Mouse (Mus musculus) heart, postnatal 36 days (tissue): Measurements from ENCODE around the gene Arvcf. TPM values are rescaled to one million over a fixed set of nuclear protein-coding genes. Genes with fewer than 3 reads are reported as not detected.
A peak's percentile ranks its signal among the peaks of the same experiment; 100 is the strongest.

Source experiments
- DNase-seq, 2 experiments: peaks; one replicate each; pipeline ENCODE4 v3.0.0; 2021 to 2022
- intact Hi-C: fragments of 180-260 bp; cut with DNase I; formaldehyde crosslinking; loops from one replicate; pipeline ENCODE4 v1.15.1; 2025
- total RNA-seq, 2 experiments: library from RNA; stranded (reverse); gene quantifications; 2 replicates each; pipeline ENCODE4 v1.2.3; 2021

Arvcf gene
- total RNA-seq, result 10 to 100 TPM; 21.1 to 25.6 TPM

DNA sequence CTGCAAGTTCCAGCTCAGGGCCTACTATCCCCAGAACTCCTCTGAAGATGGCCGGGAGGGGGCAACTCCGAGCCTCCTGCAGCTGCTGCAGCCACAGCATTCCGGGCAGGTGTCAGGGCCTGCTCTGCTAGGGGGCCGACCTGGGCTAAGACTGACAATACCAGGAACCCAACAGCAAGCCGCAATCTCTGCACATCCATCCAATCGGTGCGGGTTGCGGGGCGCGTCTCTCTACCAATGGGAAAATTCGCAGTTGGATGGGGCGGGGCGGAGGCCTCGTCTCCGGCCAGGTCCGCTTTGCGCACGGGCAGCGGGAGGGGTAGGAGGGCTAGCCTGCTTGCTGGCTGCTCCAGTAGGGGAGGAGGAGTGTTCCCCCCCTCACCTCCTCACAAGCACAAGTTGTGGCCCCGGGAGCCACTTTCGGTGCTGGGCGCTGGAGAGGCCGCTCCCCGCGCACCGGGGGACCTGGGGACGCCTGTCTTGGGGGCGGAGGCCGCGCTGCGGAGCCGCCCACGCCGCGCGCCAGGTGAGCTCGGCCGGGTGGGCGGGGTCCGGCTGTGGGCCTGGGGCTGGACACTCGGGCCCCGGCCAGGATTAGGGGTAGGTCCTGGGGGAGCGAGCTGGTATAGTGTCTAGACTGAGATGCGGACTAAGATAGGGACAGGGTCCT lies at the start of gene Arvcf, which contains the start of gene Tango2:
TSS of gene Arvcf (plus strand) at position 252 of the 670 bp plus-strand sequence.
TSS of gene Tango2 (minus strand) at position 173 of the 670 bp plus-strand sequence.
- peak; percentile 81 to 85 for DNase-seq
- intact Hi-C loops, result loop anchor here (5.0 to 10.0 kb wide), 4 partner anchors 44 to 527 kb away; partner anchors contain the start of genes Comt, Hira, Mrpl40 and Slc25a1

DNA sequence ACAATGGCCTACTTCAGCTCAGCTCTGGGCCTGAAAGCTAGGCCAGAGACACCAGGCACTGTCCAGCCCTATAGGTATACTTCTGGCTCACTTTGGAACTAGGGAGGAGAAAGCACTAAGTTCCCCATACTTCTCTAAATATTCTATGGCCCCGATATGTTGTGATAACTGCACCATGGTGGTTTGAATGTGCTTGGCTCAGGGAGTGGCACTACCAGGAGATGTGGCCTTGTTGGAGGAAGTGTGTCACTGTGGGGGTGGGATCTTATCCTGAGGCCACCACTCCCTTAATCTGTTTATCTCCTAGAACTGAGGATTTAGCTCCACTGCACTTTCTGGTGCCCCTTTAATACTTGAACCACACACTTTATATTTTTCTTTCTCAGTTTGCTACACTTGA lies 39.8 kb upstream of the Arvcf start:
- intact Hi-C loops, result no loop called here
- DNase-seq, result no peak

DNA sequence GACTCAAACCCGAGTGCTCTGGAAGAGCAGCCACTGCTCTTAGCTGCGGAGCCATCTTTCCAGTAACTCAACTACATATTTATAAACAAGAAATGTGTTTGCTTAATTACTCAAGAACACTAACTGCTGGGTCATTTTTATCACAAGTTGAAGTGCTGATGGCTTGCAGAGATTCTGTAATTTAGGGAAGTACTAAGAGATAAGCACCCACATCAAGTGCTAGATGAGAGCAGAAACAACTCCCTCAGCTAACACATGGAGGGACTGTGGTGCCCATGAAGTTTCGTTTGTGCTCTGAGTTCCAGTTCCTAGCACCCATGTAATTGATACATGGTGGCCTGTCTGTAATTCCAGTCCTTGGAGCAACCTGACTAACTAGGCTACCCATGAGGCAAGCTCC lies 29.0 kb upstream of the Arvcf start:
- intact Hi-C loops, result no loop called here
- no peak for DNase-seq

DNA sequence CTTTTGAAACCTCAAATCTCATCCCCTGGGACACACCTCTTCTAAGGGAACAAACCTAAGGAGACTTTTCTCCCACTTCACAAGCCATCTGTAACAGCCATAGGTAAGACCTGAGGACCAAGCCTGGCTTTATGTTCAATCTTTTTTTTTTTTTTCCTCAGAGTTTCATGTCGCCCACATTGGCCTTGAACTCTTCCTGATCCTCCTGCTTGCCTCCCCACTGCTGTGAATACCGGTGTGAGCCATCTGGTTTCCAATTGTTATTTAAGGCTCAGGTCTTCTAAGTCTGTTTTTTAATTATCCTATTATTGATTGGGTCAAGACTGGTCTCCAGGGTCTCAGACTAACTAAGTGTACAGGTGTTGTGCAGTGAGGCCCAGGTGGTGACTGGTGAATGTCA lies 26.5 kb upstream of the Arvcf start:
- intact Hi-C loops, result no loop called here
- DNase-seq, result no peak

DNA sequence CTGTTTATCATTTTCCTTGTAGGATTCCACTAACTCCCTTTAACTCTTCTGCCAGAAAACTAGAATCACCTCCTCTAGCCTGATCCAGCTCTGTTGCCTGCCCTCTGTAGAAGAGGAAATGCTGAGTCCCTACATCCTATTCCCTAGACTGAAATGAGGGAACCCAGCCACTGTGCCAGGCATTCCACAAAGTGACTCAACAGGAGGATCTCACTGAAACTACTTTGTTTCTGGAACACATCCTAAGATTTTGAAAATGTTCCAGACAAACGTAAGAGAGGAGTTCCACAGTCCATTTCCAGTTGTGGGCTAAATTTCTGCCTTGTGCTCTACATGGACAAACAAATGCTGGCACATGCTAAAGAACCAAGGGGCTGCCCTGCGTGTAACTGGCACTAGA lies 24.5 kb upstream of the Arvcf start:
- intact Hi-C loops, result no loop called here
- no peak for DNase-seq

DNA sequence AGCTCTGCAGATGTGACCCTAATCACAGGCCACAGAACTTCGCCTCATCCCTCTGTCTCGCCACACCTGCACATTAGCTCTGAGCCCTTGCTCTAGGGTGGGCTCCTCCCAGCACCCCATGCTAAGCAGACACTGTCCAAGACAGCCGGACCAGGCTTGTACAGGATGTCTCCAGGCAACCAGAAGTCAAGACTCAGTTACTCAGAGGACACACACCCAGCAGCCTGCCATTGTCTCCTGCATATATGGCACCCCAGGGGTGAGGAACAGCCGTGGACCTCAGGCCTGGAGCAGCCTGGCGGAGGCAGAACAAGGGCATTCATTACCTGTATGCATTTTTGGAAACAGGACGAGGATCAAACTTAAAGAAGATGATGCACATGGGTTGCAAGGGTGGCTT lies 24.0 kb upstream of the Arvcf start:
- intact Hi-C loops, result no loop called here

DNA sequence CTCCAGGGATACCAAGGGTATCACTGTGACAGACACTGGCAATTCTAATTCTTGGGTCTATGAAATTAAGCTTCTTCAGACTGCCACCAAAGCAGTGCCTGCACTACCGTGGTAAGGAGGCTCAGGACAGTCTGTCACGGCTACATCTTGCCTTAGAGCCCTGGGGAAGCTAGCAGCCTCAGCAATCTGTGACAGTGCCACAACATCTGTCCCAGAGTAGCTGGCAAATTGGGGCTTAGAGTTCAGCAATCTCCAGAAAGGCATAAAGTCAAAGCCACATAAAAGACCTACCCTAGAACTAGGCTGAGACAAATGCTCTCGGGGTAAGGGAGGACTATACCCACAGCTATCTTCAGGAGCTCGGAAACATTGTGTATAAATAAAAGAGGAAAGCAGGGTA lies 22.2 kb upstream of the Arvcf start:
- DNase-seq, result no peak
- intact Hi-C loops, result no loop called here

More for the DNA sequence above, 24.0 kb upstream of the Arvcf start:
- no peak for DNase-seq

DNA sequence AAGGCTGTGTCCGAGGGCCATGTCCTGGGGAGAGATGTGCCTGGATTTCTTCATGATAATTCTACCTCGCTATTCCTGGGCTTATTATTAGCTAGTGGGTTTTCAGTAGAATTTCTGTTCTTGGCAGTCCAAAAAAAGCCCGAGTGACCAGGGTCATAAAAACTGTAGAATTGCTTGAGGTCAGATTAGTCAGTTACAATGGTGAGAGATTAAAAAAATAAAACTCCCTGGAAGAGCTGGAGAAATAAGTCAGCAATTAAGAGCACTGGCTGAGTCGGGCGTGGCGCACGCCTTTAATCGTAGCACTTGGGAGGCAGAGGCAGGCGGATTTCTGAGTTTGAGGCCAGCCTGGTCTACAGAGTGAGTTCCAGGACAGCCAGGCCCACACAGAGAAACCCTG lies 20.0 kb upstream of the Arvcf start:
- no peak for DNase-seq
- intact Hi-C loops, result no loop called here

DNA sequence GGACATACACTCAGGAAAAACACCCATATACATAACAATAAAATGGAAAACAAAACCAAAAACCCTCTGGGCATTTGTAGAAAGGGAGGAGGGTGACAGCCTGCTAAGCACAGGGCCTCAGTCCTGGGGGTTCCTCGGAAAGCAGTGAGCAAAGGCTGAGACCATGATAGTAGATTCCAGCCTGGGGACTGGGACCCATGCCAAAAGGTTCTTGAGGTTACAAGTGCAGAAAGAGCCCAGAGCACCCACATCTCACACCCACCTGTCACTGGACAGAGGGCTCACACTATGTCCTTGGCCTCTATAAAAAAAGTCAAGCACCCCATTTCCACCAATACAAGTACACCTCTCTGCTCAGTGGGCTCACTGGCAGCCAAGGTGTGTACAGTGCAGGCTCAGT lies 19.5 kb upstream of the Arvcf start:
- intact Hi-C loops, result no loop called here
- DNase-seq, result no peak

DNA sequence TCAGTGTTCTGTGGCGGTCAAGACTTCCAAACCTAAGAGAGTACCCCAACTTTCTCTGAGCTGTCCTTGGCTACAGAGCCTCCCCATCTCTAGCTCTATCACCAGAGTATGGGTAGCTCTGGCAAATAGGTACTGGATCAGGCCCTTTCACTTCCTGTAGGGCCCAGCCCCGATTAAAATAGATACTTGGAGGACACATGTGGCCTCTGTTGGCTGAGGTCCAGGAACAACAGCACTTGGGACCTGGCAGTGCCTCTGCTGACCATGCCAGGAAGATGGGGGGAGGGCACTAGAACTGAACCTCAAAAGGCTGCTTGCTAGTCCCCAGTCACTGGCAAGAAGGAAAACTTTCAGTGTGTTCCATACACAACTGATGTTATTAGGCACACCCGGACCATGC lies 14.0 kb upstream of the Arvcf start:
- DNase-seq, result peak; percentile 45 to 50
- intact Hi-C loops, result no loop called here

DNA sequence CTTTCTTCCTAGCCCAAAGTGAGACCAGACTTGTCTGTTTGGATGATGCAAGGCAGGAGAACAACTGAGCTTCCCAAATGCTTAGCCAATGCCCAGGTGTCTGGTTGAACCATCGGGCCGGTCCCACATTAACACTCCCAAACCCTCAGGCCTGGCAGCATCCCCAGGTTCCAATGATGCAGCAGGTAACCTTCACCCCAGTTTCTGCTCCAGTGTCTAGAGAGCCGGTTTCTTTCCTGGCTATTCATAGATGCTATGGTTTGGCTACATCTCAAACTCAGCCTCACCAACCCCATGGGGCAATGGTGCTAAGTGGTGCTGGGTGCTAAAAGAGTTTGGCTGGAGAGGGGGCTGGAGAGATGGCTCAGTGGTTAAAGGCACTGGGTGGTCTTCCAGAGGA lies 12.0 kb upstream of the Arvcf start:
- intact Hi-C loops, result no loop called here
- DNase-seq, result peak in 1 of 2 experiments; percentile 31

DNA sequence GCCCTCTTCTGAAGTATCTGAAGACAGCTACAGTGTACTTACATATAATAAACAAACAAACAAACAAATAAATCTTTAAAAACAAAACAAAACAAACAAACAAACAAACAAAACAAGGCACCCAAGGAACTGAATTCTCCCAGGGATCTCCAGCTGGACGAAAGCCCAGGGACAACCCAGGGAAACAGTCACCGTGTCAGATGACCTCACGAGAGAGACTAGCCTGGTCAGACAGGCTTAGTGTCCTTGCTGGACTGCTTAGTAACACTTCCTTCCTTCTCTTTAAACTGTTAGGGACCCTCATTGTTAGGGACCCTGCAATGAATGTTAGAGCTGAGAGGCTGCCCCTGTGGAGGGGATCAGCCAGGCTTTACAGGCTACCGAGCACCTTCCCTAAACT lies 10.7 kb upstream of the Arvcf start:
- intact Hi-C loops, result no loop called here
- no peak for DNase-seq

DNA sequence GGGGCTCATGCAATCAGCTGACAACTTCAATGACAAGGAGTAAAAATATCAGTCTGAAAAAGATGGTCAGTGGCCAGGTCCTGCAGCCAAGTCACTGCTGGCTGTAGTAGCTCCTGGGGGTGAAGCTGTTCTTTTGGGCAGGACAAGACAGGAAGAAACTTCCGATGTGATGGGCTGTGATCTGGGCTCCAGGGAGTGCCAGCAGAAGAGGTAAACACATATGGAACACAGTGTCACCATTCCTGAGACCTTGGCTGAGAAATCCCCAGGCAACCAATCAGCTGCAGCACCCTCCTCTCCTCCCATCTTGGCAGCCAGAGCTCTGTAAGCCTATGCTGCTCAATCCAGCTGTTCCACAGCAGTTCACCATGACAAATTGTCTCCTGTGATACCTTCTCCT lies 8.1 kb upstream of the Arvcf start:
- peak; percentile 33 to 61 for DNase-seq
- intact Hi-C loops, result loop anchor here (10.0 kb wide), 2 partner anchors 415 to 535 kb away; partner anchors contain the start of genes Hira, Mrpl40 and Slc25a1

DNA sequence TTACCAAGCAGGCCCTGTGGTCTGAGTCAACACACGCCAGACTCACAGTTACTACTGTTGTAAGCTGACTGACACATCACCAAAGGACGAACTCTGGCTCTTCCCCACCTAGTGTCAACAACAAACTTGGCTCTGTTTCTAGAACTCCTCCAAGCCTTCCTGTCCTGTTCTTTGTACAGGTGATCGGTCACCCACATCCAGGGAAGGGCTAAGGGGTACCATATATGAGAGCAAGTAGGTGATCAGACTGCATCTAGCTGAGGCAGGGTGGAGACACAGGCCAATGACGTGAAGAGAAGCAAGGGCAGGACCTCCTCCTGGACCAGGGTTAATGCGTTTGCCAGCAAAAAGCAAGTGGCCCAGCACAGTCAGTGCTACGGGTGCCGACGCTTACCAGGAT lies 6.4 kb upstream of the Arvcf start:
- intact Hi-C loops, result loop anchor here (10.0 kb wide), 2 partner anchors 417 to 533 kb away; partner anchors contain the start of genes Hira, Mrpl40 and Slc25a1
- DNase-seq, result no peak

DNA sequence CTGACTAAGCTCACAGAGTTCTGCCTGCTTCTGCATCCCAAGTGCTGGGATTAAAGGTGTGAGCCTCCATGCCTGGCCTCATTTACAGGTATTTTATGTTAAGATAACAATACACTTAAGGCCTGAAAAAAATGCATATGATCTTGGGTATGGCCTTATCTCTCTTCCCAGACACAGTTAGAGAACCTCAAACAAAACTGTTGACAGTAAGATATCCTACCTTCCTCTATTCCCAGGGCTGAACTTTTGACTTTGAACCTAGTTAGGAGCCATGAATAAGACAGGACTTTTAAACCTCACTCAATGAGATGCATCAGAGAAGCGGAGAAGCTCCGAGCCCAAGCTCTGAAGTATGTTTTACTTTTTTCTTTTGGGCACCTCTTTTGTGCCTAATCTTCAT lies 5.9 kb upstream of the Arvcf start:
- no peak for DNase-seq
- intact Hi-C loops, result loop anchor here (10.0 kb wide), 2 partner anchors 417 to 533 kb away; partner anchors contain the start of genes Hira, Mrpl40 and Slc25a1

DNA sequence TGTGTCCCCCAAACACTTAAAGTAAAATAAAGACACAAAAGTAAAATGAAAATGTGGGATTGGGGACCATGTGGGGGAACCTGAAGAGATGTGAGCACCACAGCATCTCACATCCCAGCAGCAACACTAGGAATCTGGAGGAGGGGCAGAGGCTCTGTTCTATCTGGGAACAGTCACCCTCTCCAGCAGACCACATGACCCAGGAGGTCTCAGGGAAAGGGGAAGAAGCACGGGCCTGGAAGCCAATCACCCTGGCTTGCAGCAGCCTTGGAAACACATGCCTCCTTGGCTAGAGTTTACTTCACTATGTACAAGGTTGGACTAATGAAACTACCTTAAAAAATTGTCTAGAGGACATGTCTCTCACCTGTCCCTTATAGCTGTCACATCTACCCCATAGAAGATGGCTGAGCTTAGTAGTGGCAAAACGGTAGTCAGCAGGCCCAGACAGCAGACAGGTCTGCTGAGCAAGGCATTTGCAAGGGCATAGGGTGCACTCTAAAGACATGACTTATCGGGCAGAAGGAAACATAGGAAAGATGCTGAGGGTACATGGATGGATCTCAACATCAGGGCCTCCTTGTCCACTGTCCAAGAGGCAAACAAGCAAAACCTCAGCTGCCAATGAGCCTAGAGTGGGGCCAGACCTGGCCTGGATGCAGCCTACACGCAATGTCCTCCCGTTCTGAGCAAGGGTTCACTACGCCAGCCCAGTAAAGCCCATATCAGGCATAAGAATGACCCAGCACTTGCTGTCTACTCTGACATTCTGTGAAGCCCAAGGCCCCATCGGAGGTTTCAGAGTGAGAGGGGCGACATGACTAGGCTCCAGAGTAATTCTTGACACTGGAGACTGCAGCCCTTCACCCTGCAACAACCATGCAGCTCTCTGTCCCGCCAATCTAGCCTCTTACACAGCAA lies 5.1 kb upstream of the Arvcf start:
- intact Hi-C loops, result loop anchor here (10.0 kb wide), 2 partner anchors 418 to 532 kb away; partner anchors contain the start of genes Hira, Mrpl40 and Slc25a1

DNA sequence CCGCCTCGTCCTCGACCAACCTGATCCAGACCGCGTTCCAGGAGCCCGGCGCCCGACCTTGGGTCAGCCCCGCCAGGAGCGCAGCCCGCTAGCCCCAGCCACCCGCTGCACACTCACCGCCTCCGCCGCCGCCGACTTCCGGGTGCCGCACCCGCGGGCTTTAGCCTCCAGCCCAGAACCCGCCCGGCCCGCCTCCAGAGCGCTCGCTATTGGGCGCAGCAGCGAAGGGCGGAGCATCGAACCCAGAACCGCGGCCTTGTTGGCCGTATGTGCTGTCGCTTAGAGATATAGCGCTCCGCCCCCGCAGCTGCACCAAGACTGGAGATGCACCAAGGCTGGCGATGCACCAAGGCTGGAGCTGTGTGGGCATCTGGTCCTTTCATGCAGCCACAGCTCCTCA lies 4.2 kb upstream of the Arvcf start:
- DNase-seq, result peak; percentile 96
- intact Hi-C loops, result loop anchor here (2.0 to 10.0 kb wide), 3 partner anchors 63 to 531 kb away; partner anchors contain the start of genes Hira, Mrpl40 and Slc25a1

More for the DNA sequence above, 5.1 kb upstream of the Arvcf start:
- DNase-seq, result peak; percentile 30 to 53

DNA sequence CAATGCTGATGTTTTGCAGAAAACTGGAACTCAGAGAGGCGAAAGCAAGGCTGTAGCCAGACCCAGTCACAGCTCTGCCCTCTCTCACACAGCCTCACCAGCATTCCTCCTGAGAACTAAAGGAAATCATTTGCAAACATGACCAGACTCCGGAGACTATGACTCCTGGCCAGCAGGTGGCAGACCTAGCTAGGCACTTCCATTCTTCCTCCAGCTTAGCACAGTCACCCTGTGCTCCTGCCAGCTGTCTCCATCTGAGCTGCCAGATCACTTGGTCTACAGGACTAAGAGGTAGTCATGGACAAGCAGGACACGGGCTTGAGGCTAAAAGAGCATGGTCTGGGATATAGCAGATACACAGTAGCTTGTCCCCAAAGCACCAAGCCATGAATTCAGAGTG lies 2.7 kb upstream of the Arvcf start:
- intact Hi-C loops, result loop anchor here (1.0 to 10.0 kb wide), 6 partner anchors 47 to 530 kb away; partner anchors contain the start of genes Comt, Hira, Mrpl40 and Slc25a1
- DNase-seq, result peak; percentile 76 to 78

DNA sequence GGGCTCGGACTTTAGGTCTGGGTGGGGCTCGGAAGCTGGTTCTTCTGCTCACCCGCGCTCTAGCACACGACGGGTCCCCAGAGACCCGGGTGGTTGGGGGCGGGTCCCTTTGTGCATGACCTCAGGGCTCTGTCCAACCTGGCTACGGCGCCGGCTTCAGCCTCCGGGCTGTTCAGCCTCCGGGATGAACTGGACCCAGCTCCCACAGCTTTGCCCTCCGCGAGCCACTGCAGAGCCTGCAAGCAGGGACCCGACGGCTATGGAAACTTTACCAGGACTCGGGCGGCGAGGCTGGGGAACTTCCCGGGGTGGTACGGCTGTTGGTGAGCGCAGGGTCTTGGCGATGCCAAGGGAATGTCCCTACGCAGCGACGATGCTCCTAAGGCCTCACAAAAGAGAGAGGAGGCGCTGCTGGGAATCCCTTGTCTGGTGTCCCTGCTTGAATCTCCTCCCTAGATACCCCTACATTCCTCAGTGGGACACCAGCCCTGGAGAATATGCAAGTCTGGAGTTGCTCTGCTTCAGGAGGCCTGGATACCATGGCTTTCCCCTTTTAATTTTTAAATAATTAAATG lies 706 bp downstream of the Arvcf start:
- peak; percentile 27 to 34 for DNase-seq
- intact Hi-C loops, result loop anchor here (5.0 to 10.0 kb wide), 4 partner anchors 44 to 526 kb away; partner anchors contain the start of genes Comt, Hira, Mrpl40 and Slc25a1

DNA sequence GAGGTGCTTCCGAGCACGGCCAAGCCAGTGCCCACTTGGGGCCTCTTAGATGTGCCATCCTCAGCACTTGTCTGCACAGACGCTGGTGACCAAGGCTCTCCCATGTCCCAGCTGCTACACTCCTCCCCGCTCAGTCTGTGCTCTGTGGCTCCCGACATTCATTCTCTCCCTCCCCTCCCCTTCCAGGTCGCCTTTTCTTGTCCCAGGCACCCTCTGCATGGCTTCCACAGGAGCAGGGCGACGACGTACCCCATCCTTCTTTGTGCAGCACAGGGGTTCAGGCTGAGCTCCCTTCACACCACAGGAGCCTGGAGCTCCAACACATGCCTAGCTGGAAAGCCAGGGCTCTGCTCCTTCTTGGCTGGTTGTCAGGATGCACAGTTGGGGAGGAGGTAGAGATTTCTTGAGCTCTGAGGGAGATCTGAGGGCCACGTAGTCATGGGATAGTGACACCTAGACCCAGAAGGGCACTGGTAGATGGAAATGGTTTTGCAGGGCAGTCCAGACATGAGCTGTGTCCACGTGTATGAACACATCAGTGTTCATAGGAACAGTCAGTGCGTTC lies 1.9 kb downstream of the Arvcf start:
- intact Hi-C loops, result loop anchor here (2.0 to 10.0 kb wide), 5 partner anchors 42 to 525 kb away; partner anchors contain the start of genes Comt, Hira, Mrpl40 and Slc25a1
- DNase-seq, result no peak
